Mouse (Mus musculus) Patski (cell line): ENCODE measurements around the gene Herpud1. TPM values are rescaled to one million over a fixed set of nuclear protein-coding genes. Genes with fewer than 3 reads are reported as not detected.

ENCODE experiments used
- ATAC-seq: fragments of 100-300 bp; one replicate; pipeline ENCODE4 v1.8.0; 2021
- CTCF ChIA-PET: fragments of 350-600 bp; sonication (Branson Sonifier 250); formaldehyde crosslinking; loops from one replicate; lab custom pipeline; 2022; ENCODE audit warnings: inconsistent platforms; lab: Charles Lee
- POLR2A ChIA-PET: fragments of 350-600 bp; sonication (Branson Sonifier 250); formaldehyde crosslinking; loops from one replicate; lab custom pipeline; 2022; ENCODE audit warnings: antibody characterized with exemption, inconsistent platforms; lab: Charles Lee
- DNase-seq: peaks from one replicate; pipeline ENCODE4 v3.0.0-alpha.2; 2011; ENCODE audit warnings: low read depth, low spot score
- H3K27me3 ChIP-seq: fragments of 371-371 bp; one replicate; pipeline ENCODE4 v1.5.1; 2021
- CTCF ChIP-seq: fragments of 100-300 bp; IDR thresholded peaks from one replicate; pipeline ENCODE4 v1.5.1; 2021
- in situ Hi-C: fragments of 300-500 bp; cut with MboI; formaldehyde crosslinking; loops from 3 replicates; pipeline ENCODE4 v1.11.1; 2018; ENCODE audit warnings: low pct_unique_long_range_greater_than_20kb, mixed read lengths
- polyA plus RNA-seq: library from polyadenylated mRNA; unstranded; gene quantifications from one replicate; pipeline ENCODE4 v1.2.3, GENCODE M21; 2021

The Herpud1 gene
- polyA plus RNA-seq, 1 experiment from 2014 or later: 77.7 TPM

- POLR2A ChIA-PET: interaction anchor here (1.1 kb wide), 1 partner anchor 10 kb away, joined by 3 read pairs; no protein-coding TSS in a partner anchor
- in situ Hi-C loops: no loop called here
- ATAC-seq: no peak
- no peak for DNase-seq
- TF ChIP-seq CTCF: no peak
- CTCF ChIA-PET: interaction anchor here (0.9 kb wide), 1 partner anchor 11 kb away, joined by 3 read pairs; no protein-coding TSS in a partner anchor
- no peaks in the 10 kb centered on the region for H3K27me3 ChIP-seq
These were observed 31.7 kb upstream of the Herpud1 start for GRCm38 (mm10) chr8:94354571-94354970.

GRCm38 (mm10) chr8:94357220-94357619, 29.0 kb upstream of the Herpud1 start:
- ATAC-seq: no peak
- no peak for TF ChIP-seq CTCF
- no peaks in the 10 kb centered on the region for H3K27me3 ChIP-seq
- CTCF ChIA-PET: interaction anchor here (1.3 kb wide), 1 partner anchor 13 kb away, joined by 5 read pairs; no protein-coding TSS in a partner anchor
- no peak for DNase-seq
- POLR2A ChIA-PET: no interaction called here
- in situ Hi-C loops: no loop called here

GRCm38 (mm10) chr8:94358541-94358940, 27.7 kb upstream of the Herpud1 start:
- in situ Hi-C loops: no loop called here
- DNase-seq (no peak), ATAC-seq (no peak)

GRCm38 (mm10) chr8:94361774-94362431, 24.3 kb upstream of the Herpud1 start:
- POLR2A ChIA-PET: interaction anchor here (0.7 kb wide), 1 partner anchor 115 kb away, joined by 3 read pairs; no protein-coding TSS in a partner anchor
- DNase-seq: no peak
- in situ Hi-C loops: no loop called here
- ATAC-seq: no peak
- CTCF ChIA-PET: interaction anchor here (1.7 kb wide), 1 partner anchor 14 kb away, joined by 4 read pairs; no protein-coding TSS in a partner anchor
- no peaks in the 10 kb centered on the region for H3K27me3 ChIP-seq
- TF ChIP-seq CTCF: no peak

More at GRCm38 (mm10) chr8:94358541-94358940, 27.7 kb upstream of the Herpud1 start:
- POLR2A ChIA-PET: no interaction called here
- H3K27me3 ChIP-seq: no peaks in the 10 kb centered on the region
- no peak for TF ChIP-seq CTCF
- CTCF ChIA-PET: interaction anchor here (0.9 kb wide), 1 partner anchor 12 kb away, joined by 3 read pairs; no protein-coding TSS in a partner anchor

DNA sequence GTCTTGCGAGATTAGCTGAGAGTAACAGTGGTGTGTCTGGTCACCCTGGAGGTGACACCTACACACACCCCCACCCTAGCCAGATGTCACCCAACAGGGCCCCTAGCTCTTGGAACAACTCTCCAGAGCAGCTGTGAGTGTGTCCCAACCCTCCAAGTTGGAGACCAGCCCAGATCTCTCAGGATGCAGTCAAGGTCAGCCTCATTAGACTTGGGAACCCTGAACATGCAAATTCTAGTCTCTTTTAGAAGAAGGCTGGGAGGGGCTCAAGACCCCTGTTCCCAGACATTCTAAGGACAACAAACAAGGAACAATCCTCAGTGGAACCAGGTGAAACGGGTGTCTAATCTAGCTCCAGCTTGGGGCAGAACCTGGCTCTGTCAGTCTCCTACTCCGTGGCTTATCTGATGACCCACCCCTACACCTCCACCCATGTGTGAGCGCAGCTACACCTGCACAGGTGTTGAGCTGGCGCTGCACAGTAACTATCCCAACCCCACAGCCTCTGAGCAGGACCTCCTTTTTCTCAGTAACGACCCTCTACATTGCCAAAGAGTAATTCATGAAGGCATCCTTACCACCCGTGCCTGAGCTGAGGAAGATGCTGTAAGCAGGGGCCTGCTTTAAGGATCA, 23.5 kb upstream of the Herpud1 start:
- ChIA-PET CTCF (interaction anchor here (0.9 to 1.7 kb wide), 2 partner anchors 13 to 130 kb away, joined by 3 to 4 read pairs; no protein-coding TSS in a partner anchor), POLR2A (no interaction called here)
- TF ChIP-seq CTCF: no peak
- ATAC-seq (no peak), DNase-seq (no peak)
- in situ Hi-C loops: no loop called here
- H3K27me3 ChIP-seq: no peaks in the 10 kb centered on the region

DNA sequence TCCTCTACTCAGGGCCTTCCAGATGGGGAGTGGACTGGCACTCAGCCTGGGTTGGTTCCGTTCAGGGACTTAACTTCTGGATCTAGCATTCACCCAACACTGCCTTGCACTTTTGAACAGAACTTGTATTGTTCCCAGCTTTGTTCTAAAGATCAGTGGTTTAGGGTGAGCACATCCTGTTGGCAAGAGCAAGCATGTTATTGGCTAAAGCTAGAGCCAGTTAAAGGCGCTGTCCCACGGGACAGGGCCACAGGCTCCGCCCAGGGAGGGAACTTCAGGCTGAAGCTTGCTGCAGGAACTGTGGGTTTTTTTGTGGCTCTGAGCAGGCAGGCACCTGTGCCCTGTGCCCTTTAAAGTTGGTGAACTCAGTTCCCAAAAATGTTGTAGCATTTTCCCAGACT, 22.9 kb upstream of the Herpud1 start:
- POLR2A ChIA-PET: no interaction called here
- peaks cover 3% of the 10 kb centered on the region for H3K27me3 ChIP-seq
- in situ Hi-C loops: no loop called here
- DNase-seq: no peak
- TF ChIP-seq CTCF: no peak
- no peak for ATAC-seq
- CTCF ChIA-PET: interaction anchor here (0.9 kb wide), 1 partner anchor 129 kb away, joined by 3 read pairs; no protein-coding TSS in a partner anchor

GRCm38 (mm10) chr8:94363906-94364305, 22.3 kb upstream of the Herpud1 start:
- peaks cover 3% of the 10 kb centered on the region for H3K27me3 ChIP-seq
- DNase-seq (no peak), ATAC-seq (no peak)
- POLR2A ChIA-PET: no interaction called here
- in situ Hi-C loops: no loop called here
- CTCF ChIA-PET: no interaction called here
- TF ChIP-seq CTCF: no peak

DNA sequence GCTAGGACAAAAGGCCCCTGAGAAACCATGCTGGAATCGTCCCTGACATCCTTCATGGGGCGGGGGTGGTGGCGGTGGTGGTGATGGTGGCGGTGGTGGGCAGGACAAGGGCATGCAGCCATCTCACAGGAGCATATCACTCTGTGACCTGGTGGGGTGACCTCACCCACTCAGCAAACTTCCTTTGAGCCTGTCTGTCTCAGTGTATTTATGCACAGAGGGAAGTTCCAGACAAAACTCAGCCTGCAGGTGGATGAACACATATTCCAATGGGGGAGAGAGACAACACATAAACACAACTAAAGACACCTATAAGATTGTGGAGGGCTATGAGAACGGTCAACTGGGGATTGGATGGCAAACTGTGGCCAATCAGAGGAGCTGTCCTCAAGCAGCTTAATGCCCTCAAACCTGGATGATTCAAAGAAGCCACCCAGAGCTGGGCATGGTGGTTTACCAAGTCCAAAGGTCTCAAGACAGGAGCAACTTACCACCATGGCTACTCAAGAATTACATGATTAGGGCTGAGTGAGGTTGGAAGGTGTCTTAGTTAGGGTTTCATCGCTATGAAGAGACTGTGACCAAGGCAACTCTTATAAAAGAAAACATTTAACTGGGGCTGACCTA, 21.4 kb upstream of the Herpud1 start:
- CTCF ChIA-PET: no interaction called here
- DNase-seq: no peak
- in situ Hi-C loops: no loop called here
- POLR2A ChIA-PET: no interaction called here
- no peak for ATAC-seq
- H3K27me3 ChIP-seq: peaks cover 3% of the 10 kb centered on the region
- TF ChIP-seq CTCF: no peak

DNA sequence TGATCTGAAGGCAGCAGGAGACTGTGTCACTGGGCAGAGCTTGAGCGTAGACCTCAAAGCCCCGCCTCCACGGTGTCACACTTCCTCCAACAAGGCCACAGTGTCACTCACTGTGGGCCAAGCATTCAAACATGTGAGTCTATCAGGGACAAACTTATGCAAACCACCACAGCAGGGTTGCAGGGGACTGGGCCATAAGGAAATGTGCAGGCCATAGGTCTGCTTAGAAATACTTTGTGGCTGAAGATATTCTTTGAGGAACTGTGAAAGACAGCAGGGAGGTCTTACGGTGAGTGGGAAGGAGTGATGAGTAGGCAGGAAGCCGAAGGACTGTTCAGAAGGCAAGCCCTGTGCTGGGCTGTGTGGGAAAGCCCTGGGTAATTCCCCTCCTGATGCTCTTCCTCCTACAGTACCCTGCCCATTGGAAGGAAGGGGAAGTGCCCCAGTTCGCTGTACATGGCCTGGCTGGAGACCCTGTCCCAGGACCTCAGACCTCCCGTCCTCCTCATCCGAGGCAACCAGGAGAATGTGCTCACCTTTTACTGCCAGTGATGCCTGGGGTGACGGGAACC, 20.7 kb upstream of the Herpud1 start:
- H3K27me3 ChIP-seq: peaks cover 3% of the 10 kb centered on the region
- POLR2A ChIA-PET: no interaction called here
- DNase-seq: no peak
- no peak for TF ChIP-seq CTCF
- no peak for ATAC-seq
- in situ Hi-C loops: no loop called here
- CTCF ChIA-PET: no interaction called here

GRCm38 (mm10) chr8:94370839-94371238, 15.4 kb upstream of the Herpud1 start:
- CTCF ChIA-PET: interaction anchor here (0.9 kb wide), 1 partner anchor 13 kb away, joined by 3 read pairs; no protein-coding TSS in a partner anchor
- no peak for TF ChIP-seq CTCF
- H3K27me3 ChIP-seq: peaks cover 3% of the 10 kb centered on the region
- DNase-seq (no peak), ATAC-seq (no peak)
- in situ Hi-C loops: no loop called here
- POLR2A ChIA-PET: no interaction called here
